Mouse (Mus musculus) lung, postnatal 0 days (tissue): ENCODE measurements around the gene Ptpru. TPM values are rescaled to one million over a fixed set of nuclear protein-coding genes. Genes with fewer than 3 reads are reported as not detected.
A peak's percentile ranks its signal among the peaks of the same experiment; 100 is the strongest.

Experiments used
- ATAC-seq: fragments of 200-750 bp; cut with Nextera tagmentation; 2 replicates; pipeline ENCODE4 v1.8.0; 2017; ENCODE audit warnings: moderate library complexity
- DNase-seq: peaks from one replicate; pipeline ENCODE4 v3.0.0-alpha.2; 2016; ENCODE audit warnings: low spot score
- H3K27ac ChIP-seq: fragments of 300-500 bp; sonication (generic); 2 replicates; pipeline ENCODE4 v1.5.1; 2014; ENCODE audit warnings: antibody characterized with exemption, mild to moderate bottlenecking, low read length, mixed read lengths
- H3K27me3 ChIP-seq: fragments of 300-500 bp; sonication (generic); replicated peaks from 2 replicates; pipeline ENCODE4 v1.6.1; 2014; ENCODE audit warnings: low read length, mixed read lengths; ENCODE audit not compliant: insufficient read depth
- H3K36me3 ChIP-seq: fragments of 300-500 bp; sonication (generic); 2 replicates; pipeline ENCODE4 v1.6.1; 2014; ENCODE audit warnings: low read length, mixed read lengths; ENCODE audit not compliant: insufficient read depth
- H3K4me1 ChIP-seq: fragments of 300-500 bp; sonication (generic); 2 replicates; pipeline ENCODE4 v1.6.1; 2014; ENCODE audit warnings: antibody characterized with exemption, low read depth, low read length, mixed read lengths; ENCODE audit not compliant: insufficient read depth
- H3K4me2 ChIP-seq: fragments of 300-500 bp; sonication (generic); replicated peaks from 2 replicates; pipeline ENCODE4 v1.6.1; 2014; ENCODE audit warnings: low read depth, mild to moderate bottlenecking, low read length, moderate library complexity, mixed read lengths
- H3K4me3 ChIP-seq: fragments of 300-500 bp; sonication (generic); 2 replicates; pipeline ENCODE4 v1.5.1; 2014; ENCODE audit warnings: low read depth, low read length
- H3K9ac ChIP-seq: fragments of 300-500 bp; sonication (generic); replicated peaks from 2 replicates; pipeline ENCODE4 v1.6.1; 2014; ENCODE audit warnings: low read depth, mild to moderate bottlenecking
- H3K9me3 ChIP-seq: fragments of 300-500 bp; sonication (generic); 2 replicates; pipeline ENCODE4 v1.6.1; 2016; ENCODE audit warnings: low read length, mixed read lengths
- CTCF ChIP-seq: IDR thresholded peaks from 2 replicates; pipeline ENCODE4 v1.5.1; 2016; ENCODE audit warnings: antibody characterized with exemption, mild to moderate bottlenecking
- EP300 ChIP-seq: IDR thresholded peaks from 2 replicates; pipeline ENCODE4 v1.6.1; 2016; ENCODE audit warnings: antibody characterized with exemption, mild to moderate bottlenecking, control low read depth
- WGBS: fragments of 180-500 bp; shearing (Covaris S2); extraction: QIAGEN DNeasy Blood & Tissue Kit; methylation state at CpG from one replicate; pipeline ENCODE4 v1.1.7; 2014; 5-methylcytosine and 5-hydroxymethylcytosine counted together
- polyA plus RNA-seq: library from polyadenylated mRNA; unstranded; fragments of >200 nt; fragmentation: Nextera tagmentation; extraction: Ambion mirVana; gene quantifications from 2 replicates; pipeline ENCODE4 v1.2.1, GENCODE M21; 2015

Gene Ptpru
- polyA plus RNA-seq, 1 experiment from 2014 or later, result 8.5 TPM

- ATAC-seq (peak; percentile 20), DNase-seq (peak; percentile 54)
- no peaks in the 10 kb centered on the region for H3K9me3 ChIP-seq
- peak overlapping the region; percentile 70 for H3K4me3 ChIP-seq
- H3K4me1 ChIP-seq, result no peaks in the 10 kb centered on the region
- H3K4me2 ChIP-seq, result peak overlapping the region; percentile 98
- H3K27me3 ChIP-seq, result no peaks in the 10 kb centered on the region
- H3K36me3 ChIP-seq, result no peaks in the 10 kb centered on the region
- TF ChIP-seq EP300 (no peak), CTCF (no peak)
- 2% methylated on average over 42 of the region's 76 CpGs for WGBS
- no peak overlapping the region for H3K27ac ChIP-seq
- H3K9ac ChIP-seq, result peak overlapping the region; percentile 63
Measured at GRCm38 (mm10) chr4:131836891-131837491, 1.1 kb downstream of the Ptpru start.

GRCm38 (mm10) chr4:131836351-131836881 is 1.7 kb downstream of the Ptpru start:
- no peak for TF ChIP-seq EP300
- no peak for TF ChIP-seq CTCF
- H3K4me1 ChIP-seq, result no peaks in the 10 kb centered on the region
- H3K9ac ChIP-seq, result peak overlapping the region; percentile 63
- DNase-seq (peak; percentile 42), ATAC-seq (peak; percentile 15)
- H3K4me3 ChIP-seq, result peak overlapping the region; percentile 70
- no peaks in the 10 kb centered on the region for H3K9me3 ChIP-seq
- WGBS, result under 1% methylated on average over 35 of the region's 39 CpGs
- no peaks in the 10 kb centered on the region for H3K27me3 ChIP-seq
- H3K27ac ChIP-seq, result no peak overlapping the region
- no peaks in the 10 kb centered on the region for H3K36me3 ChIP-seq
- H3K4me2 ChIP-seq, result peak overlapping the region; percentile 98

GRCm38 (mm10) chr4:131833971-131834609 is 4.0 kb downstream of the Ptpru start:
- H3K4me2 ChIP-seq, result no peak overlapping the region
- TF ChIP-seq EP300 (no peak), CTCF (peak; percentile 70)
- H3K9ac ChIP-seq, result no peak overlapping the region
- 35% methylated on average over 9 of the region's 9 CpGs for WGBS
- H3K9me3 ChIP-seq, result no peaks in the 10 kb centered on the region
- no peak overlapping the region for H3K27ac ChIP-seq
- no peaks in the 10 kb centered on the region for H3K4me1 ChIP-seq
- ATAC-seq (peak; percentile 18), DNase-seq (peak; percentile 59)
- no peaks in the 10 kb centered on the region for H3K27me3 ChIP-seq
- H3K36me3 ChIP-seq, result no peaks in the 10 kb centered on the region
- H3K4me3 ChIP-seq, result no peak overlapping the region

- Histone ChIP-seq H3K9ac (no peak overlapping the region), H3K27ac (no peak overlapping the region), H3K4me2 (no peak overlapping the region), H3K27me3 (no peaks in the 10 kb centered on the region), H3K4me3 (no peak overlapping the region), H3K9me3 (no peaks in the 10 kb centered on the region), H3K4me1 (no peaks in the 10 kb centered on the region), H3K36me3 (no peaks in the 10 kb centered on the region)
- 73% methylated on average over 3 of the region's 3 CpGs for WGBS
- ATAC-seq (no peak), DNase-seq (no peak)
- TF ChIP-seq EP300, result no peak
- no peak for TF ChIP-seq CTCF
Measured at GRCm38 (mm10) chr4:131832759-131833407, 5.2 kb downstream of the Ptpru start.

- no peaks in the 10 kb centered on the region for H3K9me3 ChIP-seq
- no peak overlapping the region for H3K4me3 ChIP-seq
- no peaks in the 10 kb centered on the region for H3K36me3 ChIP-seq
- no peak; the same call in 1 of the 2 replicates for ATAC-seq
- no peak for TF ChIP-seq EP300
- TF ChIP-seq CTCF, result no peak
- H3K4me2 ChIP-seq, result no peak overlapping the region
- peak; percentile 41 for DNase-seq
- 50% methylated on average over 5 of the region's 5 CpGs for WGBS
- H3K27ac ChIP-seq, result no peak overlapping the region
- H3K4me1 ChIP-seq, result no peaks in the 10 kb centered on the region
- no peaks in the 10 kb centered on the region for H3K27me3 ChIP-seq
- no peak overlapping the region for H3K9ac ChIP-seq
Measured at GRCm38 (mm10) chr4:131831546-131832045, 6.5 kb downstream of the Ptpru start.

GRCm38 (mm10) chr4:131829123-131829522 is 9.0 kb downstream of the Ptpru start:
- no peaks in the 10 kb centered on the region for H3K4me1 ChIP-seq
- no peak overlapping the region for H3K9ac ChIP-seq
- no peak for DNase-seq
- H3K36me3 ChIP-seq, result no peaks in the 10 kb centered on the region
- TF ChIP-seq CTCF, result no peak
- no peak for TF ChIP-seq EP300
- no peaks in the 10 kb centered on the region for H3K9me3 ChIP-seq
- no peak overlapping the region for H3K4me2 ChIP-seq
- H3K27ac ChIP-seq, result no peak overlapping the region
- H3K4me3 ChIP-seq, result no peak overlapping the region
- 72% methylated on average over 8 of the region's 8 CpGs for WGBS
- H3K27me3 ChIP-seq, result no peaks in the 10 kb centered on the region
- ATAC-seq, result no peak
